Mouse (Mus musculus) liver, embryonic 15.5 days (tissue): Measurements from ENCODE around the gene Prkce. TPM values are rescaled to one million over a fixed set of nuclear protein-coding genes. Genes with fewer than 3 reads are reported as not detected.
"Not testable (repeated sequence)": the region's sequence is repeated elsewhere in the genome, so short reads cannot be mapped to it uniquely, and the experiment has no call there.

Experiments used
- ATAC-seq: fragments of 200-750 bp; cut with Nextera tagmentation; 2 replicates; pipeline ENCODE4 v1.8.0; 2017; ENCODE audit warnings: moderate number of reproducible peaks, mild to moderate bottlenecking, moderate library complexity; ENCODE audit not compliant: insufficient read depth
- H3K27ac ChIP-seq: fragments of 300-500 bp; sonication (generic); replicated peaks from 2 replicates; pipeline ENCODE4 v1.5.1; 2015; ENCODE audit warnings: mild to moderate bottlenecking, inconsistent platforms
- H3K27me3 ChIP-seq: fragments of 300-500 bp; sonication (generic); 2 replicates; pipeline ENCODE4 v1.6.1; 2015; ENCODE audit warnings: mild to moderate bottlenecking, inconsistent platforms
- H3K36me3 ChIP-seq: fragments of 300-500 bp; sonication (generic); replicated peaks from 2 replicates; pipeline ENCODE4 v1.6.1; 2015; ENCODE audit warnings: moderate library complexity, mild to moderate bottlenecking, inconsistent platforms
- H3K4me1 ChIP-seq: fragments of 300-500 bp; sonication (generic); replicated peaks from 2 replicates; pipeline ENCODE4 v1.6.1; 2015; ENCODE audit warnings: inconsistent platforms
- H3K4me2 ChIP-seq: fragments of 300-500 bp; sonication (generic); 2 replicates; pipeline ENCODE4 v1.6.1; 2015; ENCODE audit warnings: moderate library complexity, mild to moderate bottlenecking, inconsistent platforms
- H3K4me3 ChIP-seq: fragments of 300-500 bp; sonication (generic); replicated peaks from 2 replicates; pipeline ENCODE4 v1.5.1; 2015; ENCODE audit warnings: mild to moderate bottlenecking, inconsistent platforms
- H3K9ac ChIP-seq: fragments of 300-500 bp; sonication (generic); 2 replicates; pipeline ENCODE4 v1.6.1; 2015; ENCODE audit warnings: moderate library complexity, mild to moderate bottlenecking, inconsistent platforms
- H3K9me3 ChIP-seq: fragments of 300-500 bp; sonication (generic); replicated peaks from 2 replicates; pipeline ENCODE4 v1.6.1; 2016; ENCODE audit warnings: inconsistent platforms
- WGBS: fragments of 180-500 bp; shearing (Covaris S2); methylation state at CpG from one replicate; pipeline ENCODE4 v1.1.7; 2015; ENCODE audit warnings: mixed read lengths; ENCODE audit not compliant: insufficient replicate concordance; 5-methylcytosine and 5-hydroxymethylcytosine counted together
- polyA plus RNA-seq: library from polyadenylated mRNA; unstranded; fragments of >200 nt; fragmentation: Nextera tagmentation; extraction: Ambion mirVana; gene quantifications from 2 replicates; pipeline ENCODE4 v1.2.1, GENCODE M21; 2015

Prkce gene
- polyA plus RNA-seq, 1 experiment from 2014 or later = 0.79 TPM

DNA sequence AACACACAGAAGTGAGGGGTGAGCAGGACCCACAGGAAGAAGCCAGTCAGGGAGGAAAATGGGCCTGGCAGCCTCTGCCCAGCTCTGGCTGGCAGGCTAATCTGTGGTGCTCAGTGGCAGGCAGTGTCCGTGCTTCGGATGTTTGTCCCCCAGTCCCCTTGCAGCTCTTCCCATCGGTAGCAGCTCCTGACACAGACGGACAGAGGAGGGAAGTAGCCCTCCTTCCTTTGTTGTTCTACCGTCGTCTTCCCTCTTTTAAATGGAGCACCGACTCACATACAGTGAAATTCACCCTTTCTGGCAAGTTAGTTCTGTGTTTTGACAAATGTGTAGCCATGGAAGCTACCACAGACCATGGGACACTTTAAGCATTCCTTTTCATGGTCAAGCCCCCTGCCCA is 299.3 kb downstream of the Prkce start:
- Histone ChIP-seq H3K27ac (no peak overlapping the region), H3K27me3 (no peaks in the 10 kb centered on the region), H3K9me3 (no peaks in the 10 kb centered on the region), H3K4me1 (peaks cover 16% of the 10 kb centered on the region), H3K4me2 (no peak overlapping the region), H3K4me3 (no peak overlapping the region), H3K36me3 (no peaks in the 10 kb centered on the region), H3K9ac (no peak overlapping the region)
- 37% methylated on average over 7 of the region's 7 CpGs for WGBS
- no peak for ATAC-seq

GRCm38 (mm10) chr17:86467291-86467898 is 299.8 kb downstream of the Prkce start:
- Histone ChIP-seq H3K9ac (no peak overlapping the region), H3K27ac (no peak overlapping the region), H3K4me1 (peaks cover 16% of the 10 kb centered on the region), H3K4me2 (no peak overlapping the region), H3K36me3 (no peaks in the 10 kb centered on the region), H3K4me3 (no peak overlapping the region), H3K9me3 (no peaks in the 10 kb centered on the region), H3K27me3 (no peaks in the 10 kb centered on the region)
- WGBS = 59% methylated on average over 10 of the region's 10 CpGs
- ATAC-seq = no peak

DNA sequence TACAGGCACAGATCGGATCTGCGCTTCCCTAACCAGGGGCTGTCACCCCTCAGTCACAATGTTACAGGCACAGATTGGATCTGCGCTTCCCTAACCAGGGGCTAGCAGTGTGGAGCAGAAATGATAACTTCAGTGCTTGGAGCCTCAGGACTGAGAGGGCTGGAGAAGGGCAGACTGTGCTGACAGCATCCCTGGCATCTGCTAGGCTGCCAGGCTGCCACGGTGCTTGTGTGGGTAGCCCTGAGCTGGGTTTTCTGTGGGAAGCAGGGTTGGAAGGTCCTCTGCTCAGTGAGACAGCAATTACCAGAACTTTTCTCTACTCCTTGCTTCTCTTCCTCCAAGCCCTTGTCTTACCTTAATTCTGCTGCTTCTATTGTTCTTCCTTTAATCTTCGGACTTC is 300.4 kb downstream of the Prkce start:
- Histone ChIP-seq H3K4me3 (no peak overlapping the region), H3K27ac (no peak overlapping the region), H3K9ac (no peak overlapping the region), H3K4me1 (peaks cover 16% of the 10 kb centered on the region), H3K36me3 (no peaks in the 10 kb centered on the region), H3K4me2 (no peak overlapping the region), H3K27me3 (no peaks in the 10 kb centered on the region), H3K9me3 (no peaks in the 10 kb centered on the region)
- no peak for ATAC-seq
- WGBS = 62% methylated on average over 5 of the region's 5 CpGs

- ATAC-seq = no peak
- no peaks in the 10 kb centered on the region for H3K9me3 ChIP-seq
- H3K9ac ChIP-seq = no peak overlapping the region
- no peak overlapping the region for H3K27ac ChIP-seq
- 65% methylated on average over 5 of the region's 5 CpGs for WGBS
- peaks cover 12% of the 10 kb centered on the region; the same call in 1 of the 2 replicates for H3K4me1 ChIP-seq
- no peak overlapping the region for H3K4me3 ChIP-seq
- H3K36me3 ChIP-seq = no peaks in the 10 kb centered on the region
- no peaks in the 10 kb centered on the region for H3K27me3 ChIP-seq
- H3K4me2 ChIP-seq = no peak overlapping the region
These were observed 302.6 kb downstream of the Prkce start for GRCm38 (mm10) chr17:86470160-86470559.

DNA sequence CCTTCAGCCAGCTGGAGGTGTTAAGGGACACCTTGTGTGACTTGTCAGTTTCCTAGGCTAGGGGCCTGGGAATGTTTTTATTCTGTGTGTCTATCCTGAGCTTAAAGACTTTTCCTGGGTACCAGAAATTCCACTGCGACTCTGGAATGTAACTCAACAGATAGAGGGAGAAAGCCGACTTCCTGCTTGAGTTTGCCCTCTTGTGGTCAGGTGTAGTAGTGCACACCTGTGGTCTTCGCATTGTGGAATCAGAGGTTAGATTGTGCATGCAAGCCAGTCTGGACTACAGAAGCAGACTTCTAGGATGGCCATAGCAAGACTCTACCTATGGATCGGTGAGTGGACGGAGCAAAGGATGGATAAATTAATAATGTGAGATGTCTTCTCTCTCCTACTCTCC is 304.1 kb downstream of the Prkce start:
- ATAC-seq = no peak

GRCm38 (mm10) chr17:86476674-86477073 is 309.1 kb downstream of the Prkce start:
- Histone ChIP-seq H3K36me3 (no peaks in the 10 kb centered on the region), H3K27me3 (no peaks in the 10 kb centered on the region), H3K4me3 (no peak overlapping the region), H3K4me1 (no peaks in the 10 kb centered on the region), H3K9ac (no peak overlapping the region), H3K27ac (no peak overlapping the region), H3K4me2 (no peak overlapping the region), H3K9me3 (no peaks in the 10 kb centered on the region)
- no peak for ATAC-seq
- WGBS = 52% methylated on average over 10 of the region's 10 CpGs

More for the DNA sequence above, 304.1 kb downstream of the Prkce start:
- Histone ChIP-seq H3K36me3 (no peaks in the 10 kb centered on the region), H3K9me3 (no peaks in the 10 kb centered on the region), H3K4me3 (no peak overlapping the region), H3K4me2 (no peak overlapping the region), H3K27me3 (no peaks in the 10 kb centered on the region), H3K27ac (no peak overlapping the region), H3K9ac (no peak overlapping the region), H3K4me1 (peaks cover 7% of the 10 kb centered on the region; the same call in 1 of the 2 replicates)
- 44% methylated on average over 5 of the region's 5 CpGs for WGBS

DNA sequence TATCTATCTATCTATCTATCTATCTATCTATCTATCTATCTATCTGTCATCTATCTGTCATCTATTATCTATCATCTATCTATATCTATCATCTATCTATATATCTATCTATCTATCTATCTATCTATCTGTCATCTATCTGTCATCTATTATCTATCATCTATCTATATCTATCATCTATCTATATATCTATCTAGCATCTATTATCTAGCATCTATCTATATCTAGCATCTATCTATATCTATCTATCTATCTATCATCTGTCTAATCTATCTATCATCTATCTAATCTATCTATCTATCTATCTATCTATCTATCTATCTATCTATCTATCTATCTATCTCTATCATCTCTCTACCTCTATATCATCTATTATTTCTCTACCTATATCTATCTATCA is 309.8 kb downstream of the Prkce start:
- H3K9ac ChIP-seq, H3K27me3 ChIP-seq, ATAC-seq, H3K9me3 ChIP-seq, H3K4me3 ChIP-seq, H3K4me2 ChIP-seq, H3K36me3 ChIP-seq, H3K4me1 ChIP-seq, H3K27ac ChIP-seq: not testable (repeated sequence)

- Histone ChIP-seq H3K4me1 (0 out of 2 replicates have a peak, but pooled peaks cover 4% of the 10 kb centered on the region), H3K4me2 (no peak overlapping the region), H3K9me3 (no peaks in the 10 kb centered on the region), H3K4me3 (no peak overlapping the region), H3K36me3 (no peaks in the 10 kb centered on the region), H3K9ac (no peak overlapping the region), H3K27me3 (no peaks in the 10 kb centered on the region), H3K27ac (no peak overlapping the region)
- ATAC-seq = no peak
- WGBS = 45% methylated on average over 10 of the region's 10 CpGs
These were observed 311.8 kb downstream of the Prkce start for GRCm38 (mm10) chr17:86479406-86479805.

- H3K27me3 ChIP-seq = no peaks in the 10 kb centered on the region
- H3K9me3 ChIP-seq = no peaks in the 10 kb centered on the region
- no peak for ATAC-seq
- H3K4me2 ChIP-seq = no peak overlapping the region
- 67% methylated on average over 10 of the region's 10 CpGs for WGBS
- no peaks in the 10 kb centered on the region for H3K36me3 ChIP-seq
- H3K4me1 ChIP-seq = peaks cover 7% of the 10 kb centered on the region; the same call in 1 of the 2 replicates
- no peak overlapping the region for H3K27ac ChIP-seq
- H3K4me3 ChIP-seq = no peak overlapping the region
- no peak overlapping the region for H3K9ac ChIP-seq
These were observed 315.1 kb downstream of the Prkce start for GRCm38 (mm10) chr17:86482675-86483074.

DNA sequence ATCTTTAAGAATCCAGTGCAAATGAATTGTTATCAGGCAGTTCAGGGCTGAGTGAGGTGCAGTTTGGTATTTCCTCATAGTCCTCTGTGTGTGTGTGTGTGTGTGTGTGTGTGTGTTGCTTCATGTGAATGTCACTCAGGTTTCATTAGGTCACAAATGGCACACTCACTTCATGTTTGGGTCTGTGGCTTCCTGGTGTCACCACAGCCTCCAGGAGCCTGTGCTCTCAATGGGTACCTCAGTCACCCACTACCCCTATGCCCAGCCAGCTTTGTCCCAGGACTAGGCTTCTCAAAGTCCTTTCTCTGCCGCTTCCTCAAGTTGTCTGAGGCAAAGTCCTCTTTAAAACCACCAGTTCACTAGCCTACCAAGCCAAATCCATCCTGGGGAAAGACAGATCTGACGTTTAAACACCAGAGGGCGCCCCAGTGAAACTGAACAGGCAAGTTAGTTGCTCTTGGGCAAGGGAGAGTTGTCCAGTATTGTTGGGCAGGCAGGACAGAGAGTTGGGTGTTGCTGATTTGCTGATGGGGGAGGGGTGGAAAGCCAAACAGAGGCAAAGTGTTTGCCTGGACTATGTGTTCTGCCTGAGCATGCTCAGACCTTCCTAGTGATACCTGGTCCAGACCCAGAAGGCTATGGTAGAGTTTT is 316.6 kb downstream of the Prkce start:
- Histone ChIP-seq H3K9ac (no peak overlapping the region), H3K9me3 (no peaks in the 10 kb centered on the region), H3K27me3 (no peaks in the 10 kb centered on the region), H3K4me2 (no peak overlapping the region), H3K27ac (no peak overlapping the region), H3K4me1 (peaks cover 11% of the 10 kb centered on the region), H3K4me3 (no peak overlapping the region), H3K36me3 (no peaks in the 10 kb centered on the region)
- ATAC-seq = peak; percentile 69
- WGBS = 1% methylated on average over 3 of the region's 3 CpGs

GRCm38 (mm10) chr17:86486657-86487056 is 319.1 kb downstream of the Prkce start:
- Histone ChIP-seq H3K4me2 (no peak overlapping the region), H3K27me3 (no peaks in the 10 kb centered on the region), H3K4me1 (peaks cover 11% of the 10 kb centered on the region), H3K9ac (no peak overlapping the region), H3K36me3 (no peaks in the 10 kb centered on the region), H3K4me3 (no peak overlapping the region), H3K27ac (no peak overlapping the region), H3K9me3 (no peaks in the 10 kb centered on the region)
- ATAC-seq = no peak
- WGBS = 51% methylated on average over 5 of the region's 5 CpGs

- Histone ChIP-seq H3K36me3 (no peaks in the 10 kb centered on the region), H3K27ac (no peak overlapping the region), H3K27me3 (no peaks in the 10 kb centered on the region), H3K9ac (no peak overlapping the region), H3K9me3 (no peaks in the 10 kb centered on the region), H3K4me1 (peaks cover 11% of the 10 kb centered on the region), H3K4me2 (no peak overlapping the region), H3K4me3 (no peak overlapping the region)
- no peak for ATAC-seq
- 17% methylated on average over 3 of the region's 3 CpGs for WGBS
These were observed 319.9 kb downstream of the Prkce start for GRCm38 (mm10) chr17:86487450-86487849.
